Mouse (Mus musculus): ENCODE data around the gene Echs1.

Echs1 gene

DNA sequence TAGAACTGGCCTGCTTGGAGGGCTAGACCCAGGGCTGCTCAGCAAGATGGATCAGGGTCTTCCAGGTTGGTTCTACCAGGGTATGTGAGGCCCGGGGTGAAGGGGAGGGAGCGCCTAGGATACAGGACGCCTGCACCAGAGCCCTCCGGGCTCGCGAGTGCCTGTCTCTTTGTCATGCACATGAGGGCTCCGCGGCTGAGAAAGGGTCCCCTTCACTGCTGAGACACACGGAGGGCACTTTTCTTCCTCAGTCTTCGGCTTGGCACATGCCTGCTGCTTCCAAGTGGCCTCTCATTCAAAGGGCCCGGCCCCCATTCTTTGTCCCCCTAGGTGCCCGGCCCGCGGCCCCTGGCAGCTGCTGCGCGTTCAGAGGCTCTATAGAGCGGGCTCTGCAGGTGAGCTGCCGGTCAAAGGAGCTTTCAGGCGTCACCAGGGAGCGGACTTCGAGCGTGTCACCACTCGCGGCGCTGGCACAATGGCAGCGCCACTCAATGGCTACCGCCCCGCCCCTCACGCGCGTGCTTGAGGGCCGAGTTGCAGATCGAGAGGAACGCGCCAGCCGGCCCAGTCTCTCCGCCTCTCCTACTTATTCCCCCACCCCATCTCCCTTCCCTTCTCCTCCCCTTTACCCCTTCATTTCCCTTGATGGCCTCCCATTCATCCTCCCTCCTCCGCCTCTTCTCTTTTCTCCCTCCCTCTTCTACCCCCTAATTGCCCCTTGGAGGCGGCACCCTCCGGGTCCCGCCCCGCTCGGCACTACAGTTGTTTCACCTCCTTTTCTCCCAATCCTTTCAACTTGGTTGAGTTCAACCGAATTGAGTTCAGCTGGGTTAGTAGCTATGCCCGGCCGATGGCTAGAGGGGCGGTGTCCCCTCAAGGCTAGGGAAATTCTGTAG lies 55.1 kb downstream of the Echs1 start:
- DNase-seq (ENCODE audit: low spot score) = no peak

- no peak for DNase-seq (ENCODE audit: low spot score)
Observed at GRCm38 (mm10) chr7:140059601-140060000, 56.7 kb downstream of the Echs1 start.

- no peak for DNase-seq (ENCODE audit: low spot score)
Observed at GRCm38 (mm10) chr7:140058528-140058927, 57.7 kb downstream of the Echs1 start.

GRCm38 (mm10) chr7:140057413-140058407 lies 58.6 kb downstream of the Echs1 start:
- DNase-seq (ENCODE audit: low spot score) = no peak
